Mouse (Mus musculus) testis, adult 2 months (tissue): ENCODE data around the gene Fat3. TPM values are rescaled to one million over a fixed set of nuclear protein-coding genes. Genes with fewer than 3 reads are reported as not detected.

Experiments
- H3K27ac ChIP-seq: fragments of 200-500 bp; 2 replicates; pipeline ENCODE4 v1.5.1; 2012; ENCODE audit warnings: low read depth, low read length; ENCODE audit not compliant: control insufficient read depth, insufficient read depth
- H3K27me3 ChIP-seq: fragments of 200-500 bp; 2 replicates; pipeline ENCODE4 v1.6.1; 2012; ENCODE audit warnings: mild to moderate bottlenecking, low read length, moderate library complexity; ENCODE audit not compliant: control insufficient read depth, insufficient read depth
- H3K36me3 ChIP-seq: fragments of 200-500 bp; 2 replicates; pipeline ENCODE4 v1.6.1; 2012; ENCODE audit warnings: mild to moderate bottlenecking, low read length; ENCODE audit not compliant: control insufficient read depth, insufficient read depth
- H3K4me1 ChIP-seq: fragments of 200-500 bp; 2 replicates; pipeline ENCODE4 v1.6.1; 2012; ENCODE audit warnings: low read length; ENCODE audit not compliant: control insufficient read depth, insufficient read depth
- H3K4me3 ChIP-seq: fragments of 200-500 bp; 2 replicates; pipeline ENCODE4 v1.5.1; 2012; ENCODE audit warnings: low read depth, mild to moderate bottlenecking, low read length, moderate library complexity, mixed read lengths; ENCODE audit not compliant: control insufficient read depth
- CTCF ChIP-seq: fragments of 200-500 bp; IDR thresholded peaks from 2 replicates; pipeline ENCODE4 v1.5.1; 2012; ENCODE audit warnings: low read depth, mild to moderate bottlenecking, inconsistent platforms, low read length, moderate library complexity; ENCODE audit not compliant: control insufficient read depth, insufficient read depth, insufficient replicate concordance
- POLR2A ChIP-seq: fragments of 200-500 bp; IDR thresholded peaks from 2 replicates; pipeline ENCODE4 v1.6.1; 2012; ENCODE audit warnings: low read depth, mild to moderate bottlenecking, inconsistent platforms, low read length, moderate library complexity; ENCODE audit not compliant: control insufficient read depth
- polyA plus RNA-seq: library from polyadenylated mRNA; depleted of rRNA; stranded (reverse); fragments of >200 nt; gene quantifications from 2 replicates; pipeline ENCODE4 v1.2.3, GENCODE M21; 2012

The Fat3 gene
- polyA plus RNA-seq, 1 experiment = 1.7 TPM

DNA sequence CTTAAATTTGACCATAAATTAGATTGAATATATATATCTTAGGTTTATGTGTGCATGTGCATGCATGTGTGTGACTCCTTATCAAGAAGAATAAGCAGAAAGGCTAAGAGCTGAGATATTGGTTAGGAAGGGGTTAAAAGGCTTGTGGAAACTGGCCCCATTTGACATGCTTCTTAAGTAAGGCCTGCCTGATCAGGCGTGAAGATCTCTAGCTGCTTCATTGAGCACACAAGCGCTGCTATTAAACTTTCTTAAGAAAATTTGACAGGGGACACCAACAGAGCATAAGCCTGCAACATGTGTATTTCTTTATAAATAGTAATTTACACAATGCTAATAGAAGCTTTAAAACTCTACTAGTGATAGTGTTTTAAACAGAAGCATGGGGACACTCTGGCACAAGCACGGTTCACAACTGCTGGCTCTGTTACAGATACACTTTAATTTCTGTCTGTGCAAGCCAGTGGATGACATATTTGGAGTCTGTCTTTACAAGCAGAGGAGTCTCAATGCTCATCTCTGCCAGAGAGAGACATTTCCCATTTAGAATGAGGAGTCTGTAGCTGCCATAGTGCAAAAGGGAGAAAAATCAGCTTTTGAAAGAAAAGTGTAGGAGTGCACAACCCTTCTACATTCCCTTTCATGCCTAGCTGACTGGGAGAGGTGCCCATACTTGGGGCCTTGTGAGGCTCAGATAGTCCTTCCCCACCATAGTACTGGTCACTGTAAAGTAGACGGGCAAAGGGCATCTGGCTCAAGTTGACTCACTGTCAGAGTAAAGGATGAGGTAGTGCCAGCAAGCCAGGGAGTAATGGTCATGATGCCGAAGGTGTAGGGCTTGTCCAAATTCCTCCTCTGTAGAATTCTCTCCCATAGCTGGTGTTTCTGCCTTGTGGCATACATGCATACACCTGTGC, 408.8 kb downstream of the Fat3 start:
- TF ChIP-seq POLR2A (no peak), CTCF (no peak)
- no peak overlapping the region for H3K27ac ChIP-seq
- H3K27me3 ChIP-seq = no peaks in the 10 kb centered on the region
- H3K4me3 ChIP-seq = no peak overlapping the region
- H3K36me3 ChIP-seq = no peaks in the 10 kb centered on the region
- no peaks in the 10 kb centered on the region for H3K4me1 ChIP-seq

DNA sequence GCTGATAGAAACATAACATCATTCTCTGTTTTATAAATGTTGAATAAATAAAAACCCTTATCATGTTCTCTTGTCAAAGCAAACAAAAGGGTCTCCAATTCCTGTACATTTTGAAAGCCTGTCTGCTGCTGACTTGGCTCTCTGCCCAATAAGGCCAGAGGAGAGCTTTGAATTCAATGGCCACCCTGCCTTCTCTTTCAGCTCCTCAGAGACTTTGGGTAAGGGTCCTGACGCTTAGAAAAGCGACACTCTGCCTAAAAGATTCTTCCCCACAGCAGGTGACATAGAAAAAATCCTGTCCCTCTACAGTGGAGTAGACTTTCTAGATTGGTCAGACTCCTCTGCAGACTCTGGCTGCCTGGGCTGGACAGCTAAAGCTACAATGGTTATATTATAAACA, 421.8 kb downstream of the Fat3 start:
- Histone ChIP-seq H3K36me3 (no peaks in the 10 kb centered on the region), H3K4me3 (no peak overlapping the region), H3K4me1 (no peaks in the 10 kb centered on the region), H3K27me3 (no peaks in the 10 kb centered on the region), H3K27ac (no peak overlapping the region)
- TF ChIP-seq CTCF (no peak), POLR2A (no peak)

DNA sequence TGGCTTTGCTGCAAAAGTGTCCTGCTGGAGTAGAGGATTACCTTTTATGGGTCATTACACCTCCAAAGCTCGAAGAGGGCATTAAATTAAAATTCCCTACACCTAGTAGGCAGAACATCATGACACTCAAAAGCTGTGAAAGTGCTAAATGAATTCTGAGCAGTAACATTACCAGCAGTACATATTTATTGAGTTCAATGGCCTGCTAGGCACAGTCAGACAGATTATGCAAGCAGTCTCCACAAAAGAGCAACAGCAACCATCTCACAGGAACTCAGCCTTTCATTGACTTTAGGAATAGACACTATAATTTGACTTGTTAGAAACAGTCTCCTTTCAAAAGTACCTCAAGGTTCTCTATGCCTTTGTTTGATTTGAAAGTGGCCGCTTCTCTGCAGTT, 426.4 kb downstream of the Fat3 start:
- Histone ChIP-seq H3K27ac (no peak overlapping the region), H3K36me3 (no peaks in the 10 kb centered on the region), H3K27me3 (no peaks in the 10 kb centered on the region), H3K4me1 (no peaks in the 10 kb centered on the region), H3K4me3 (no peak overlapping the region)
- no peak for TF ChIP-seq POLR2A
- no peak for TF ChIP-seq CTCF

DNA sequence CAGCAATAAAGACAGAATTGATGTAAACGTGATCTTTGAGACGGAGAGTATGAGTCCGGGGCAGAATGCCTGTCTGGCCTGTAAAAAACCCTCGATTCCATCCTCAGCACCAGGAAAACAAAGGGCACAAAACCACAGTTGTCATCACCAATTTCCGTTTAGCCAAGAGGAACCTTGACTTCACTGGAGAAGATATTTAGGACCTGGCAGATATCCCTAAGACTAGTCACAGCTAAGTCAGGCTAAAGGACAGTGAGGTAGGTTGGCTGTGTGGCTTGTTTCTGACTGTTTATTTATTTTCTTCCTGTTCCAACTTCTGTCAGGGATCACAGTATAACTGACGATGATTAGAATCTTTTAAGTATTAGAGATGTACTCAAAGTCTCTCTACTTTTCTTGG, 427.0 kb downstream of the Fat3 start:
- Histone ChIP-seq H3K36me3 (no peaks in the 10 kb centered on the region), H3K27ac (no peak overlapping the region), H3K4me1 (no peaks in the 10 kb centered on the region), H3K27me3 (no peaks in the 10 kb centered on the region), H3K4me3 (no peak overlapping the region)
- no peak for TF ChIP-seq CTCF
- no peak for TF ChIP-seq POLR2A

DNA sequence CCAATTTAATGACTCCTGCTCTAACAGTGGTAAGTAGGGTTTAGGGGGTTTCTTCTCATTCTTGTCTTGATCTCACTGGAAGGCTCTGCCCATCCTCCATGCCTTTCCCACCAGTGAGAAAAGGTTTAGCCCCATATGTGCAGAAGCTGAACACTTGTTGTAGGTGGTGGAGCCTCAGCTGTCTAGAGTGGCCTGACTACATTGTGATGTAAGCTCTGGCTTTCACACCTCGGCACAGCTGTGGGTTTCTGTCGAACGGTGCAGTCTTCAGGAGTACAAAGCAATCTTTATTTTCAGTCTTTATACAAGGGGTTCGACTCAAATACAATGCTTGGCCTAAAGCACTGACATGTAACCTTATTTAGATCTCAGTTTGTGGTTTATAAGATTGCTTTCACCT, 437.6 kb downstream of the Fat3 start:
- H3K36me3 ChIP-seq = no peaks in the 10 kb centered on the region

DNA sequence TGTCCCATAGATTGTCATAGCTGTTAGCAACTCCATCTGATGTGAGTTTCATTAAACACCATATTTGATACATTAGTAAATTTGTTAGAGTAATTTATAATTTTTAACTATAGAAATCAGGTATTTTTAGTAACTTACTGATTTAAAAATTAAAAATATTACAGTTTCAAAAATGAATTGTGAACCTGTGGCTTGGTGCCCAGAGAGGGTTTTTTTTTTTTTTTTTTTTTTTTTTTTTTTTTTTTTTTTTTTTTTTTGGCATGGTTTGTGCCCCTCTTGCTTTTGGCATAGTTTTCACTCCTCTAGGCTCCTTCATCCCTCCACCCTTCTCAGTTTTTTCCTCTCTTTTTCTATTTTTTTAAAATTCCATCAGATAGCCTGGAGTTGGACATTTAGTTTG, 438.6 kb downstream of the Fat3 start:
- H3K36me3 ChIP-seq = no peaks in the 10 kb centered on the region
- TF ChIP-seq CTCF = no peak
- TF ChIP-seq POLR2A = no peak
- H3K4me3 ChIP-seq = no peak overlapping the region
- no peaks in the 10 kb centered on the region for H3K27me3 ChIP-seq
- no peaks in the 10 kb centered on the region for H3K4me1 ChIP-seq
- H3K27ac ChIP-seq = no peak overlapping the region

More for the DNA sequence above, 437.6 kb downstream of the Fat3 start:
- Histone ChIP-seq H3K4me1 (no peaks in the 10 kb centered on the region), H3K4me3 (no peak overlapping the region), H3K27ac (no peak overlapping the region), H3K27me3 (no peaks in the 10 kb centered on the region)
- TF ChIP-seq CTCF (no peak), POLR2A (no peak)

DNA sequence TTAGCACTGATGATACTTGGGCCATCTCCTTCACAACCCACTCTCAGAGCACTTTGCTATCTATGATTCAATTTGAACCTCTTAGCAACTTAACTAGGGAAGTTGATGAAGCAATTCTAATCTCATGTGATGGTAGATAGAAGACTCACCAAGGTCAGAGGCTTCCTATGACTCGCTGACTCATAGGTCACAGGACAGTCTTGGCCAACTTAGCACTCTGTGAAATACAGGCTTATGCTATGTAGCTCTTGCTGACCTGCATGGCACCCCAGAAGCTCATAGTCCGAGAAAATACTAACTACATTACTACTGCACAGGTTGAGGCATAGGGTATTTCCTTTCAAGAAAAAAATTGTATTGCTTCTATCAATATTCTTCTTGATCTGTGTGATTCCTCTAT, 454.4 kb downstream of the Fat3 start:
- Histone ChIP-seq H3K27ac (no peak overlapping the region), H3K4me3 (no peak overlapping the region), H3K4me1 (no peaks in the 10 kb centered on the region), H3K27me3 (no peaks in the 10 kb centered on the region), H3K36me3 (no peaks in the 10 kb centered on the region)
- no peak for TF ChIP-seq CTCF
- no peak for TF ChIP-seq POLR2A
